Mouse (Mus musculus): ENCODE data around the gene Faiml. TPM values are rescaled to one million over a fixed set of nuclear protein-coding genes. Genes with fewer than 3 reads are reported as not detected.

The Faiml gene
- total and polyA plus RNA-seq, 3 experiments = not detected

DNA sequence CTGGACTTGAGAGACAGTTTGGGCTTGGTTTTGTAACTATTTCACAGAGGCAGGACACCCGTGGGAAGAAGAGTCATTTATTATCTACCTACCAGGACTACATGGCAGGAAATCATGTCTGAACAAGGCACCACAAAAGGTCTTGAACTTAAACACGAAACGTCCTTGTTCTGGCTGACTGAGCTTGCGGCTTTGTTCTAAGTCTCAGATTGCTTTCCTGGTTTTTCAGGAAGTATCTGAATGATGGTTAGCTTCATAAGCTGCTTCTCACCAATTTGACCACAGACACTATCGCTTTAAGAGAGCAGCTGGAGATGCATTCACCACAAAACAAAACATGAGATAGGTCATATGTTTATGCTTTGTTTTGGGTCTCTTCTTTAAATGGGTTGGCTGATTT lies 3.5 kb upstream of the Faiml start:
- TF ChIP-seq CTCF (IDR thresholded peaks at IDR 0.05) = no peak
- TF ChIP-seq POLR2A (IDR thresholded peaks at IDR 0.05; ENCODE audit: insufficient read depth, low read depth, low read length) = no peak
- no peak for TF ChIP-seq EP300 (IDR thresholded peaks at IDR 0.05; ENCODE audit: insufficient read depth, low read depth, low read length)
- intact Hi-C loops (cut with DNase I) = loop anchor here (5.0 to 10.0 kb wide), 4 partner anchors 197 to 626 kb away; partner anchors contain the start of genes Dbr1 and Mras
- 58% methylated on average over 5 of the region's 5 CpGs for WGBS
- Histone ChIP-seq H3K4me3 (no peak overlapping the region), H3K4me1 (ENCODE audit: control insufficient read depth, insufficient read depth, low read length) (no peaks in the 10 kb centered on the region; the same call in 1 of the 2 replicates), H3K9ac (ENCODE audit: low read depth, low read length) (no peak overlapping the region), H3K27ac (no peak overlapping the region), H3K27me3 (ENCODE audit: control insufficient read depth, insufficient read depth, low read length) (no peaks in the 10 kb centered on the region), H3K79me2 (replicated peaks; ENCODE audit: control insufficient read depth, insufficient read depth, low read length) (no peaks in the 10 kb centered on the region), H3K36me3 (ENCODE audit: control insufficient read depth, insufficient read depth, low read length) (no peaks in the 10 kb centered on the region)
- DNase-seq = no peak

DNA sequence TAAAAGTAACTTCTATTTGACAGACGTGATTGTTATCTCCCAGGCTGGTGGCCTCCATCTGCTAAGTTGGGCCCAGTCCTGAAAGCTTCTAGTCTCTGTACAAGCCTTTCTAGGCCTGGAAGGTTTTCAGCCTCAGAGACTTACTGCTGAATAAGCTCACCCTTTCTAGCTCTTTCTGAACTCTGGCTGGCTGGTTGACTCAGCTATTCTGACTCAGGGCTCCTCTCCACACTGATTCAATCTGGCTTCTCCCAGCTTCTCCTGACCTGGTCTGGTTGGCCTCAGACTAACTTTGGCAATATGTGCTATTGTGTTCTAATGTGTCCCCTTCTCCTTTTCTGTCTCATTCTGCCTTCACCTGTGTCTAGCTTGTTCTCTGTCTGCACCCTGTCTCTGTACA lies 2.2 kb upstream of the Faiml start:
- no peak for DNase-seq
- TF ChIP-seq CTCF (IDR thresholded peaks at IDR 0.05) = no peak
- TF ChIP-seq POLR2A (IDR thresholded peaks at IDR 0.05; ENCODE audit: insufficient read depth, low read depth, low read length) = no peak
- TF ChIP-seq EP300 (IDR thresholded peaks at IDR 0.05; ENCODE audit: insufficient read depth, low read depth, low read length) = no peak
- whole genome bisulfite sequencing = 32% methylated on average over 1 of the region's 1 CpGs
- Histone ChIP-seq H3K79me2 (replicated peaks; ENCODE audit: control insufficient read depth, insufficient read depth, low read length) (no peaks in the 10 kb centered on the region), H3K27me3 (ENCODE audit: control insufficient read depth, insufficient read depth, low read length) (no peaks in the 10 kb centered on the region), H3K9ac (ENCODE audit: low read depth, low read length) (no peak overlapping the region), H3K36me3 (ENCODE audit: control insufficient read depth, insufficient read depth, low read length) (no peaks in the 10 kb centered on the region), H3K4me1 (ENCODE audit: control insufficient read depth, insufficient read depth, low read length) (no peaks in the 10 kb centered on the region; the same call in 1 of the 2 replicates), H3K4me3 (no peak overlapping the region), H3K27ac (no peak overlapping the region)
- intact Hi-C loops (cut with DNase I) = no loop called here

DNA sequence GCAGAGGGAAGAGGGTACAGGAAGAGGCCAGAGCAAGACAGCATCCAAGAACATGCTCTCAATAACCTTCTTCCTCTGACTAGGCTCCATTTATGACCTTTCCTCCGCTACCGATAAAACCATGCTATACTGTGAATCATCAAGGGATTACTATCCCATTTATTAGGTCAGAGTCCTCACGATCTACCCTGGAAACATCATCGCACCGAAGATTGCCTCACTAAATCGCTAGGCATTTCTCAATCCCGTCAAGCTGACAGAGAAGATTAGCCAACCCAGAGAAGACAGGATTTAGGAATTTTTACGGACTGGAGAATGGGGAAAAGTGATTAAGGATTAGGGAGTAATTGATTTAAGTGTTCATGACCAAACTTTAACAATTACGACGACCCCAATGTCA lies 1.2 kb upstream of the Faiml start:
- 84% methylated on average over 10 of the region's 10 CpGs for WGBS
- Histone ChIP-seq H3K27me3 (ENCODE audit: control insufficient read depth, insufficient read depth, low read length) (no peaks in the 10 kb centered on the region), H3K79me2 (replicated peaks; ENCODE audit: control insufficient read depth, insufficient read depth, low read length) (no peaks in the 10 kb centered on the region), H3K4me3 (no peak overlapping the region), H3K27ac (no peak overlapping the region), H3K36me3 (ENCODE audit: control insufficient read depth, insufficient read depth, low read length) (no peaks in the 10 kb centered on the region), H3K4me1 (ENCODE audit: control insufficient read depth, insufficient read depth, low read length) (no peaks in the 10 kb centered on the region; the same call in 1 of the 2 replicates), H3K9ac (ENCODE audit: low read depth, low read length) (no peak overlapping the region)
- TF ChIP-seq CTCF (IDR thresholded peaks at IDR 0.05) = no peak
- no peak for TF ChIP-seq POLR2A (IDR thresholded peaks at IDR 0.05; ENCODE audit: insufficient read depth, low read depth, low read length)
- no peak for TF ChIP-seq EP300 (IDR thresholded peaks at IDR 0.05; ENCODE audit: insufficient read depth, low read depth, low read length)
- intact Hi-C loops (cut with DNase I) = no loop called here
- no peak for DNase-seq

DNA sequence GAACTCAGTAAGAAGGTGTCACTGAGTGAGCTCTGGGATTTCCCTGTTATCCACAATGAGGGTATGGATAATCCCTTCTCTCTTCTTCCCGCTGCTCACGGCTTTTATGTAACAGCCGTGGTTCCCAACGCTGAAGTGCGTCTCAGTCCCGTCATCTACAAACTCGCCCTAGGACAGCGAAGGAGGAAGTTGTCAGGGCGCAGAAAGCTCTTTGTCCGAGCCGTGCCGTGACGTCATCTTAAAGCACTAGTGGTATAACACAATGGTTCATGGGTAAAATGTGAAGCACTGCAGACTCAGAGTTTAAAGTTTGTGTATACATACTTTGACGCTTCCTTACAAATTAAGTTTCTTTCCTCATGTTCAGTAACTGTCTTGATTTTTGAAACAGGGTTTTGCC lies 7.6 kb downstream of the Faiml start:
- TF ChIP-seq POLR2A (IDR thresholded peaks at IDR 0.05; ENCODE audit: insufficient read depth, low read depth, low read length) = no peak
- no peak for TF ChIP-seq EP300 (IDR thresholded peaks at IDR 0.05; ENCODE audit: insufficient read depth, low read depth, low read length)
- no peak for TF ChIP-seq CTCF (IDR thresholded peaks at IDR 0.05)
- WGBS = 74% methylated on average over 14 of the region's 14 CpGs
- Histone ChIP-seq H3K4me1 (ENCODE audit: control insufficient read depth, insufficient read depth, low read length) (no peaks in the 10 kb centered on the region), H3K27me3 (ENCODE audit: control insufficient read depth, insufficient read depth, low read length) (no peaks in the 10 kb centered on the region), H3K4me3 (no peak overlapping the region), H3K79me2 (replicated peaks; ENCODE audit: control insufficient read depth, insufficient read depth, low read length) (no peaks in the 10 kb centered on the region), H3K9ac (ENCODE audit: low read depth, low read length) (no peak overlapping the region), H3K27ac (no peak overlapping the region), H3K36me3 (ENCODE audit: control insufficient read depth, insufficient read depth, low read length) (no peaks in the 10 kb centered on the region)
- intact Hi-C loops (cut with DNase I) = no loop called here
- DNase-seq = peak in 1 of 2 experiments; percentile 24

DNA sequence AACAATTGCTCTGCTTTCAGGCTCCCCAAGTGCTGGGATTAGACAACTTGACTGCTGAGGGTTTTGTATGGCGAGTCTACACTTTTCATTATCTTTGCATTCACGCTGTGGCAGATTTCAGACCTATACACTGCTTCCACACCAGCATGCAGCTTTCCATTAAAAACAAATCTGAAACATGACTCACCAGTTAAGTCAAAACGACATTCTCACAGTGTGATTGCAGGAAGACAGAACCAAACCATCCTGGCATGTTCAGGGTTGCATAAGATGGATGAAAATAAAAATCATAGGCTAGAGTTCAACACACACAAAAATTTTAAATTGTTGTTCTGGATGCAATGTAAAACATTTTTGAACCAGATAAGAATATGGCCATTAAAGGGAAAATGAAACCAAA lies 12.5 kb downstream of the Faiml start:
- intact Hi-C loops (cut with DNase I) = no loop called here
- no peak overlapping the region for H3K27ac ChIP-seq
- no peaks in the 10 kb centered on the region for H3K4me1 ChIP-seq (ENCODE audit: control insufficient read depth, insufficient read depth, low read length)

DNA sequence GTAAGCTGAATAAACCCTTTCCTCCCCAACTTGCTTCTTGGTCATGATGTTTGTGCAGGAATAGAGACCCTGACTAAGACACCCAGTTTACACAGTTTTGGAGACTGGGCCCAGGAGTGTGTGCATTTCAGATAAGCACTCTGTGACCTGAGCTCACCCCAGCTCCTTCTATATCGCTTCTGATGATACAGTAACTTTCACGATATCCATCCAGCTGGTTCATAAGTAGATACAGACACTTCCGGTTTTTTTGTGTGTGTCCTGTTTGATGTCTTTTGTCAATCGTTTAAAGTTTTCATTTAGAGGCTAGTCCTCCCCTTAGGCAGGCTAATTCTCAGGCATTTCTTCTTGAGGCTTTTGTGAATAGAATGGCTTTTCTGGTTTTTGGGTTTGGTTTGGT lies 15.4 kb downstream of the Faiml start:
- Histone ChIP-seq H3K79me2 (replicated peaks; ENCODE audit: control insufficient read depth, insufficient read depth, low read length) (no peaks in the 10 kb centered on the region), H3K27me3 (ENCODE audit: control insufficient read depth, insufficient read depth, low read length) (no peaks in the 10 kb centered on the region), H3K4me1 (ENCODE audit: control insufficient read depth, insufficient read depth, low read length) (no peaks in the 10 kb centered on the region), H3K4me3 (no peak overlapping the region), H3K9ac (ENCODE audit: low read depth, low read length) (no peak overlapping the region), H3K36me3 (ENCODE audit: control insufficient read depth, insufficient read depth, low read length) (no peaks in the 10 kb centered on the region), H3K27ac (no peak overlapping the region)
- DNase-seq = no peak
- intact Hi-C loops (cut with DNase I) = no loop called here
- 61% methylated on average over 4 of the region's 4 CpGs for WGBS
- TF ChIP-seq EP300 (IDR thresholded peaks at IDR 0.05; ENCODE audit: insufficient read depth, low read depth, low read length) (no peak), POLR2A (IDR thresholded peaks at IDR 0.05; ENCODE audit: insufficient read depth, low read depth, low read length) (no peak)

More for the DNA sequence above, 12.5 kb downstream of the Faiml start:
- DNase-seq = no peak
- no peaks in the 10 kb centered on the region for H3K36me3 ChIP-seq (ENCODE audit: control insufficient read depth, insufficient read depth, low read length)
- WGBS = 45% methylated on average over 3 of the region's 3 CpGs
- no peaks in the 10 kb centered on the region for H3K27me3 ChIP-seq (ENCODE audit: control insufficient read depth, insufficient read depth, low read length)
- TF ChIP-seq CTCF (IDR thresholded peaks at IDR 0.05) (no peak), POLR2A (IDR thresholded peaks at IDR 0.05; ENCODE audit: insufficient read depth, low read depth, low read length) (no peak), EP300 (IDR thresholded peaks at IDR 0.05; ENCODE audit: insufficient read depth, low read depth, low read length) (no peak)
- H3K4me3 ChIP-seq = no peak overlapping the region
- no peaks in the 10 kb centered on the region for H3K79me2 ChIP-seq (replicated peaks; ENCODE audit: control insufficient read depth, insufficient read depth, low read length)
- H3K9ac ChIP-seq (ENCODE audit: low read depth, low read length) = no peak overlapping the region
